Mouse (Mus musculus) midbrain, embryonic 11.5 days (tissue): ENCODE results near the gene Cass4. TPM values are rescaled to one million over a fixed set of nuclear protein-coding genes. Genes with fewer than 3 reads are reported as not detected.

Experiments used
- ATAC-seq: fragments of 200-750 bp; cut with Nextera tagmentation; 2 replicates; pipeline ENCODE4 v1.8.0; 2017; ENCODE audit warnings: moderate TSS enrichment, moderate library complexity; ENCODE audit not compliant: low FRiP score
- DNase-seq: peaks from one replicate; pipeline ENCODE4 v3.0.0; 2015; ENCODE audit warnings: low spot score; ENCODE audit errors: missing footprints
- H3K27ac ChIP-seq: fragments of 300-500 bp; sonication (generic); 2 replicates; pipeline ENCODE4 v1.5.1; 2014; ENCODE audit warnings: low read depth, low read length
- H3K27me3 ChIP-seq: fragments of 300-500 bp; sonication (generic); 2 replicates; pipeline ENCODE4 v1.6.1; 2014; ENCODE audit warnings: mild to moderate bottlenecking, low read length, moderate library complexity, mixed read lengths; ENCODE audit not compliant: control insufficient read depth, insufficient read depth
- H3K36me3 ChIP-seq: fragments of 300-500 bp; sonication (generic); 2 replicates; pipeline ENCODE4 v1.6.1; 2014; ENCODE audit warnings: mild to moderate bottlenecking, low read length, moderate library complexity, mixed read lengths; ENCODE audit not compliant: control insufficient read depth, insufficient read depth
- H3K4me1 ChIP-seq: fragments of 300-500 bp; sonication (generic); 2 replicates; pipeline ENCODE4 v1.6.1; 2014; ENCODE audit warnings: low read length; ENCODE audit not compliant: control insufficient read depth, insufficient read depth
- H3K4me2 ChIP-seq: fragments of 300-500 bp; sonication (generic); 2 replicates; pipeline ENCODE4 v1.6.1; 2014; ENCODE audit warnings: mild to moderate bottlenecking, moderate library complexity
- H3K4me3 ChIP-seq: fragments of 300-500 bp; sonication (generic); 2 replicates; pipeline ENCODE4 v1.5.1; 2014; ENCODE audit warnings: low read depth, low read length
- H3K9ac ChIP-seq: fragments of 300-500 bp; sonication (generic); 2 replicates; pipeline ENCODE4 v1.6.1; 2014; ENCODE audit warnings: low read length
- H3K9me3 ChIP-seq: fragments of 300-500 bp; sonication (generic); 2 replicates; pipeline ENCODE4 v1.6.1; 2016; ENCODE audit warnings: low read length; ENCODE audit not compliant: control insufficient read depth
- WGBS: fragments of 180-500 bp; shearing (Covaris S2); extraction: QIAGEN DNeasy Blood & Tissue Kit; methylation state at CpG from one replicate; pipeline ENCODE4 v1.1.7; 2014; 5-methylcytosine and 5-hydroxymethylcytosine counted together
- polyA plus RNA-seq: library from polyadenylated mRNA; unstranded; fragments of >200 nt; fragmentation: Nextera tagmentation; extraction: Ambion mirVana; gene quantifications from 2 replicates; pipeline ENCODE4 v1.2.1, GENCODE M21; 2014

Cass4 gene
- polyA plus RNA-seq, 1 experiment from 2014 or later = 0.31 TPM

- ATAC-seq = no peak
Measured at GRCm38 (mm10) chr2:172380513-172380912, 13.1 kb upstream of the Cass4 start.

GRCm38 (mm10) chr2:172381341-172381740, 12.3 kb upstream of the Cass4 start:
- ATAC-seq = no peak
- no peak for DNase-seq
- Histone ChIP-seq H3K9me3 (no peaks in the 10 kb centered on the region), H3K4me2 (no peak overlapping the region), H3K27me3 (no peaks in the 10 kb centered on the region), H3K9ac (no peak overlapping the region), H3K4me3 (no peak overlapping the region), H3K27ac (no peak overlapping the region), H3K4me1 (no peaks in the 10 kb centered on the region), H3K36me3 (peaks cover 28% of the 10 kb centered on the region)
- WGBS = 94% methylated on average over 11 of the region's 11 CpGs

More at GRCm38 (mm10) chr2:172380513-172380912, 13.1 kb upstream of the Cass4 start:
- peaks cover 37% of the 10 kb centered on the region for H3K36me3 ChIP-seq
- H3K27ac ChIP-seq = no peak overlapping the region
- no peaks in the 10 kb centered on the region for H3K27me3 ChIP-seq
- DNase-seq = no peak
- H3K4me1 ChIP-seq = no peaks in the 10 kb centered on the region
- 94% methylated on average over 17 of the region's 17 CpGs for WGBS
- no peak overlapping the region for H3K4me2 ChIP-seq
- no peak overlapping the region for H3K9ac ChIP-seq
- H3K9me3 ChIP-seq = no peaks in the 10 kb centered on the region
- H3K4me3 ChIP-seq = no peak overlapping the region

DNA sequence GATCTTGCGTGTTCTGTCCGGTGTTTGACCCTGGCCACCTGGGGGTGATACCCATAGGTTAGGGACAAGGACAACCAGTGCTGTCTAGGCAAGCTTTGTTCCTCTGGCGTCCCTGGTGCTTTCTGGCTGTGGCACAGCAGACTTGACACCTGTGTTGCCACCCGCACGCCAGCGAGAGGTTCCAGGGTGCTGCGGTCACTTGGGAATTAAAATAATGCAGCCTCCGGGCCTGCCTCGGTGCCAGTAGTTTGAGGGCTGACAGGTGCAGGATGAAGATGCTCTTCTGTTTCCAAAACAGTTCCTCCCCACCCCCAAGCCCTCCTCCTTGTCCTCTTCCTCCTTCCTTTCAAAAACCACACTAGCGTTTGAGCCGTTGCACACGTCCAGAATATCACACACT, 11.7 kb upstream of the Cass4 start:
- H3K4me3 ChIP-seq = no peak overlapping the region
- no peaks in the 10 kb centered on the region for H3K4me1 ChIP-seq
- H3K4me2 ChIP-seq = no peak overlapping the region
- no peak overlapping the region for H3K27ac ChIP-seq
- H3K9me3 ChIP-seq = no peaks in the 10 kb centered on the region
- H3K36me3 ChIP-seq = peaks cover 25% of the 10 kb centered on the region
- H3K27me3 ChIP-seq = no peaks in the 10 kb centered on the region
- DNase-seq (no peak), ATAC-seq (no peak)
- H3K9ac ChIP-seq = no peak overlapping the region
- WGBS = 89% methylated on average over 12 of the region's 12 CpGs

- Histone ChIP-seq H3K4me3 (no peak overlapping the region), H3K27me3 (no peaks in the 10 kb centered on the region)
- WGBS = 94% methylated on average over 3 of the region's 3 CpGs
Measured at GRCm38 (mm10) chr2:172384715-172385114, 8.9 kb upstream of the Cass4 start.

GRCm38 (mm10) chr2:172390341-172390740, 3.3 kb upstream of the Cass4 start:
- 50% methylated on average over 6 of the region's 6 CpGs for WGBS
- Histone ChIP-seq H3K27ac (no peak overlapping the region), H3K9ac (no peak overlapping the region), H3K9me3 (no peaks in the 10 kb centered on the region), H3K27me3 (no peaks in the 10 kb centered on the region), H3K4me3 (no peak overlapping the region), H3K36me3 (no peaks in the 10 kb centered on the region), H3K4me1 (no peaks in the 10 kb centered on the region), H3K4me2 (no peak overlapping the region)
- ATAC-seq (no peak), DNase-seq (no peak)

More at GRCm38 (mm10) chr2:172384715-172385114, 8.9 kb upstream of the Cass4 start:
- H3K4me2 ChIP-seq = no peak overlapping the region
- DNase-seq = no peak
- no peak overlapping the region for H3K9ac ChIP-seq
- no peaks in the 10 kb centered on the region for H3K4me1 ChIP-seq
- H3K9me3 ChIP-seq = no peaks in the 10 kb centered on the region
- ATAC-seq = no peak
- no peak overlapping the region for H3K27ac ChIP-seq
- H3K36me3 ChIP-seq = peaks cover 18% of the 10 kb centered on the region

- Histone ChIP-seq H3K4me2 (no peak overlapping the region), H3K27me3 (no peaks in the 10 kb centered on the region), H3K9me3 (no peaks in the 10 kb centered on the region), H3K9ac (no peak overlapping the region), H3K4me1 (no peaks in the 10 kb centered on the region), H3K36me3 (no peaks in the 10 kb centered on the region), H3K27ac (no peak overlapping the region), H3K4me3 (no peak overlapping the region)
- 83% methylated on average over 10 of the region's 10 CpGs for WGBS
- ATAC-seq (no peak), DNase-seq (peak; percentile 31)
Measured at GRCm38 (mm10) chr2:172392041-172392521, 1.5 kb upstream of the Cass4 start.

DNA sequence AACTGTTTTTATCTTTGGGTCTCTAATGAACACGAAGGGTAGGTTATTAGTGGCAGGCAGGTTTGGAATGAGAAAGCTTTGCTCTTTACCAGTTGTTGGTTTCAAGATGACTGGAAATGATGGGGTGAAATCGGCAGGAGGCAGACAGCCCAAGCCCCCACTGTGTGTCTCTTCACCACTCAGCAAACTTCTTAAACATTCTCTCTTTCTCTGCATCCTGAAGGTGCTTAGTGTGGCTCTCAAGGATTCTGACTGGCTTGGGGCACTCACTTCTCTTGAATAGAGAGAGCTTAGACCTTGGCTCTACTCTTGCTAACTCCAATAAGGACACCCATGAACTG, 428 bp downstream of the Cass4 start:
- Histone ChIP-seq H3K27me3 (no peaks in the 10 kb centered on the region), H3K36me3 (no peaks in the 10 kb centered on the region), H3K9ac (no peak overlapping the region), H3K4me3 (no peak overlapping the region), H3K4me2 (no peak overlapping the region), H3K4me1 (no peaks in the 10 kb centered on the region), H3K9me3 (no peaks in the 10 kb centered on the region), H3K27ac (no peak overlapping the region)
- DNase-seq (no peak), ATAC-seq (no peak)
- 76% methylated on average over 2 of the region's 2 CpGs for WGBS

- DNase-seq = peak; percentile 71
- H3K36me3 ChIP-seq = no peaks in the 10 kb centered on the region
- no peak for ATAC-seq
- no peak overlapping the region for H3K4me2 ChIP-seq
- H3K9ac ChIP-seq = no peak overlapping the region
- H3K9me3 ChIP-seq = no peaks in the 10 kb centered on the region
- no peaks in the 10 kb centered on the region for H3K4me1 ChIP-seq
- H3K27ac ChIP-seq = no peak overlapping the region
- no peaks in the 10 kb centered on the region for H3K27me3 ChIP-seq
- 81% methylated on average over 4 of the region's 4 CpGs for WGBS
- no peak overlapping the region for H3K4me3 ChIP-seq
Measured at GRCm38 (mm10) chr2:172394671-172395070, 1.1 kb downstream of the Cass4 start.

- Histone ChIP-seq H3K4me2 (no peak overlapping the region), H3K4me1 (0 out of 2 replicates have a peak, but pooled peaks cover 2% of the 10 kb centered on the region), H3K9ac (no peak overlapping the region), H3K27me3 (no peaks in the 10 kb centered on the region), H3K27ac (no peak overlapping the region), H3K36me3 (no peaks in the 10 kb centered on the region), H3K9me3 (no peaks in the 10 kb centered on the region), H3K4me3 (no peak overlapping the region)
- DNase-seq (peak; percentile 70), ATAC-seq (peak; percentile 27; the same call in 1 of the 2 replicates)
- 49% methylated on average over 9 of the region's 9 CpGs for WGBS
Measured at GRCm38 (mm10) chr2:172395961-172396360, 2.4 kb downstream of the Cass4 start.
